Mouse (Mus musculus): Measurements from ENCODE around the gene Ak8. TPM values are rescaled to one million over a fixed set of nuclear protein-coding genes. Genes with fewer than 3 reads are reported as not detected.

Ak8 gene
- polyA plus RNA-seq, 1 experiment from 2014 or later = 1.3 TPM

- no peak overlapping the region for H3K4me2 ChIP-seq (ENCODE audit: low read length)
- H3K9me3 ChIP-seq (replicated peaks; ENCODE audit: low read length) = no peaks in the 10 kb centered on the region
- ATAC-seq (replicated peaks; ENCODE audit: low FRiP score, low read depth) = no peak
- no peak for DNase-seq (ENCODE audit: low spot score)
- no peak overlapping the region for H3K27ac ChIP-seq
- H3K27me3 ChIP-seq (ENCODE audit: insufficient read depth, low read length) = no peaks in the 10 kb centered on the region
- no peak overlapping the region for H3K9ac ChIP-seq (ENCODE audit: low read depth, low read length)
- WGBS = 78% methylated on average over 9 of the region's 9 CpGs
- no peak overlapping the region for H3K4me3 ChIP-seq (replicated peaks; ENCODE audit: low read depth, low read length)
- TF ChIP-seq CTCF (IDR thresholded peaks at IDR 0.05; ENCODE audit: low read depth) = no peak
- no peaks in the 10 kb centered on the region for H3K4me1 ChIP-seq (replicated peaks; ENCODE audit: insufficient read depth, low read length)
- peaks cover 4% of the 10 kb centered on the region; the same call in 1 of the 2 replicates for H3K36me3 ChIP-seq (ENCODE audit: insufficient read depth, low read length)
Measured at GRCm38 (mm10) chr2:28692692-28693091, 7.3 kb upstream of the Ak8 start.

- H3K4me2 ChIP-seq (ENCODE audit: low read length) = no peak overlapping the region
- peaks cover 8% of the 10 kb centered on the region; the same call in 1 of the 2 replicates for H3K4me1 ChIP-seq (replicated peaks; ENCODE audit: insufficient read depth, low read length)
- no peak for TF ChIP-seq CTCF (IDR thresholded peaks at IDR 0.05; ENCODE audit: low read depth)
- no peak overlapping the region for H3K9ac ChIP-seq (ENCODE audit: low read depth, low read length)
- ATAC-seq (replicated peaks; ENCODE audit: low FRiP score, low read depth) (no peak), DNase-seq (ENCODE audit: low spot score) (no peak)
- H3K36me3 ChIP-seq (ENCODE audit: insufficient read depth, low read length) = no peaks in the 10 kb centered on the region
- no peak overlapping the region for H3K4me3 ChIP-seq (replicated peaks; ENCODE audit: low read depth, low read length)
- no peak overlapping the region for H3K27ac ChIP-seq
- H3K9me3 ChIP-seq (replicated peaks; ENCODE audit: low read length) = no peaks in the 10 kb centered on the region
- WGBS = 67% methylated on average over 5 of the region's 5 CpGs
- H3K27me3 ChIP-seq (ENCODE audit: insufficient read depth, low read length) = no peaks in the 10 kb centered on the region
Measured at GRCm38 (mm10) chr2:28698566-28698965, 1.4 kb upstream of the Ak8 start.

GRCm38 (mm10) chr2:28701646-28702262 lies 1.8 kb downstream of the Ak8 start:
- no peaks in the 10 kb centered on the region for H3K27me3 ChIP-seq (ENCODE audit: insufficient read depth, low read length)
- H3K27ac ChIP-seq = no peak overlapping the region
- H3K9ac ChIP-seq (ENCODE audit: low read depth, low read length) = no peak overlapping the region
- no peaks in the 10 kb centered on the region for H3K9me3 ChIP-seq (replicated peaks; ENCODE audit: low read length)
- no peaks in the 10 kb centered on the region for H3K36me3 ChIP-seq (ENCODE audit: insufficient read depth, low read length)
- no peak overlapping the region for H3K4me2 ChIP-seq (ENCODE audit: low read length)
- H3K4me1 ChIP-seq (replicated peaks; ENCODE audit: insufficient read depth, low read length) = peaks cover 8% of the 10 kb centered on the region; the same call in 1 of the 2 replicates
- TF ChIP-seq CTCF (IDR thresholded peaks at IDR 0.05; ENCODE audit: low read depth) = no peak
- no peak overlapping the region for H3K4me3 ChIP-seq (replicated peaks; ENCODE audit: low read depth, low read length)
- ATAC-seq (replicated peaks; ENCODE audit: low FRiP score, low read depth) (no peak), DNase-seq (ENCODE audit: low spot score) (no peak)
- 76% methylated on average over 8 of the region's 8 CpGs for WGBS

GRCm38 (mm10) chr2:28706106-28706636 lies 6.2 kb downstream of the Ak8 start:
- ATAC-seq (replicated peaks; ENCODE audit: low FRiP score, low read depth) (no peak), DNase-seq (ENCODE audit: low spot score) (no peak)
- H3K27me3 ChIP-seq (ENCODE audit: insufficient read depth, low read length) = no peaks in the 10 kb centered on the region
- no peak overlapping the region for H3K4me2 ChIP-seq (ENCODE audit: low read length)
- H3K9me3 ChIP-seq (replicated peaks; ENCODE audit: low read length) = no peaks in the 10 kb centered on the region
- no peak overlapping the region for H3K4me3 ChIP-seq (replicated peaks; ENCODE audit: low read depth, low read length)
- 42% methylated on average over 8 of the region's 8 CpGs for WGBS
- H3K4me1 ChIP-seq (replicated peaks; ENCODE audit: insufficient read depth, low read length) = no peaks in the 10 kb centered on the region
- no peaks in the 10 kb centered on the region for H3K36me3 ChIP-seq (ENCODE audit: insufficient read depth, low read length)
- TF ChIP-seq CTCF (IDR thresholded peaks at IDR 0.05; ENCODE audit: low read depth) = no peak
- no peak overlapping the region for H3K27ac ChIP-seq
- no peak overlapping the region for H3K9ac ChIP-seq (ENCODE audit: low read depth, low read length)

GRCm38 (mm10) chr2:28706787-28707186 lies 6.8 kb downstream of the Ak8 start:
- WGBS = 30% methylated on average over 6 of the region's 6 CpGs
- TF ChIP-seq CTCF (IDR thresholded peaks at IDR 0.05; ENCODE audit: low read depth) = no peak
- ATAC-seq (replicated peaks; ENCODE audit: low FRiP score, low read depth) (no peak), DNase-seq (ENCODE audit: low spot score) (no peak)
- no peak overlapping the region for H3K9ac ChIP-seq (ENCODE audit: low read depth, low read length)
- H3K9me3 ChIP-seq (replicated peaks; ENCODE audit: low read length) = no peaks in the 10 kb centered on the region
- no peak overlapping the region for H3K4me3 ChIP-seq (replicated peaks; ENCODE audit: low read depth, low read length)
- H3K27me3 ChIP-seq (ENCODE audit: insufficient read depth, low read length) = no peaks in the 10 kb centered on the region
- no peak overlapping the region for H3K4me2 ChIP-seq (ENCODE audit: low read length)
- H3K4me1 ChIP-seq (replicated peaks; ENCODE audit: insufficient read depth, low read length) = no peaks in the 10 kb centered on the region
- no peaks in the 10 kb centered on the region for H3K36me3 ChIP-seq (ENCODE audit: insufficient read depth, low read length)
- no peak overlapping the region for H3K27ac ChIP-seq

- Histone ChIP-seq H3K36me3 (ENCODE audit: insufficient read depth, low read length) (no peaks in the 10 kb centered on the region), H3K9me3 (replicated peaks; ENCODE audit: low read length) (no peaks in the 10 kb centered on the region), H3K4me3 (replicated peaks; ENCODE audit: low read depth, low read length) (no peak overlapping the region), H3K9ac (ENCODE audit: low read depth, low read length) (no peak overlapping the region), H3K27me3 (ENCODE audit: insufficient read depth, low read length) (no peaks in the 10 kb centered on the region), H3K4me2 (ENCODE audit: low read length) (no peak overlapping the region), H3K27ac (no peak overlapping the region), H3K4me1 (replicated peaks; ENCODE audit: insufficient read depth, low read length) (no peaks in the 10 kb centered on the region)
- DNase-seq (ENCODE audit: low spot score) (no peak), ATAC-seq (replicated peaks; ENCODE audit: low FRiP score, low read depth) (no peak)
- TF ChIP-seq CTCF (IDR thresholded peaks at IDR 0.05; ENCODE audit: low read depth) = no peak
- 80% methylated on average over 8 of the region's 8 CpGs for WGBS
Measured at GRCm38 (mm10) chr2:28713036-28713435, 13.1 kb downstream of the Ak8 start.

Measured in kidney, postnatal 0 days (tissue).